Mouse (Mus musculus) lung, postnatal 0 days (tissue): Measurements from ENCODE around the gene Olfr918.

Experiments used
- CTCF ChIP-seq: IDR thresholded peaks from 2 replicates; pipeline ENCODE4 v1.5.1; 2016; ENCODE audit warnings: antibody characterized with exemption, mild to moderate bottlenecking
- EP300 ChIP-seq: IDR thresholded peaks from 2 replicates; pipeline ENCODE4 v1.6.1; 2016; ENCODE audit warnings: antibody characterized with exemption, mild to moderate bottlenecking, control low read depth

GRCm38 (mm10) chr9:38665742-38666141 lies 8.7 kb downstream of the Olfr918 start, which contains the start of gene Olfr917:
- TF ChIP-seq CTCF (no peak), EP300 (no peak)
